Mouse (Mus musculus) spleen, adult 2 months (tissue): ENCODE measurements around the gene Gpc4.

Experiments
- CTCF ChIP-seq: fragments of 200-500 bp; IDR thresholded peaks from 2 replicates; pipeline ENCODE4 v1.5.1; 2011; ENCODE audit warnings: mild to moderate bottlenecking, inconsistent platforms; ENCODE audit not compliant: insufficient read depth, insufficient read length, insufficient replicate concordance; ENCODE audit errors: extremely low read depth
- POLR2A ChIP-seq: fragments of 200-500 bp; IDR thresholded peaks from 2 replicates; pipeline ENCODE4 v1.6.1; 2011; ENCODE audit warnings: low read depth, low read length, inconsistent platforms

DNA sequence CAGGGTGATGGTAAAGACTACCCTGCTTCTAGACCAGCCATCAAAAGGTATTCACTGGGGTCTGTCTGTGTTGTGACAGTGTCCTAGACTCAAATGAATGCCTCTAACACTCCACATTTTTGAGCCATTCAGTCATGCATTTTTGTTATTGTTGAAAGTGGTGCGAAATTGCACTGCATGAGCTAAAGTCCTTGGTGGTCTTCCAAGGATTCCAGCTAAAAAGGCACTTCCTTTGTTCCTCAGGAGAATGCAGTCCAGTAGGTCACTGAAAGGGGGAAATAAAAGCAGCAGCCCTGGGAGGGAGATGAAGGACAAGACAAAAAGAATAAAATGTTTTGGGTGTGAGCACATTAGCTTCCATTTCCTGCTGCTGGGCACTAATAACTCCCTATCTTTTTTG is 2.8 kb downstream of the Gpc4 start:
- TF ChIP-seq CTCF (no peak), POLR2A (no peak)
